Mouse (Mus musculus): Measurements from ENCODE around the gene Bsg. TPM values are rescaled to one million over a fixed set of nuclear protein-coding genes. Genes with fewer than 3 reads are reported as not detected.
A peak's percentile ranks its signal among the peaks of the same experiment; 100 is the strongest.

The Bsg gene
- 1,268 TPM for polyA plus RNA-seq (2012; fragmentation: generic; extraction: Trizol)

GRCm38 (mm10) chr10:79704065-79704969, at the start of gene Bsg:
Gene Bsg, plus strand, starts transcription at chr10:79704491.
- peak within 1 kb of the TSS; percentile 93 for H3K4me3 ChIP-seq
- H3K4me2 ChIP-seq (ENCODE audit: low read depth) = peak within 1 kb of the TSS; percentile 96
- peaks cover 43% of the 10 kb centered on the region for H3K79me2 ChIP-seq (ENCODE audit: control insufficient read depth, insufficient read depth)
- TF ChIP-seq POLR2AphosphoS2 (IDR thresholded peaks at IDR 0.05; ENCODE audit: insufficient read length, low read depth) (peak; percentile 97), POLR2A (IDR thresholded peaks at IDR 0.05; ENCODE audit: insufficient read length, low read depth) (peak; percentile 99), CEBPB (IDR thresholded peaks at IDR 0.05; ENCODE audit: insufficient read depth, poor library complexity, severe bottlenecking) (no peak), MAX (IDR thresholded peaks at IDR 0.05; ENCODE audit: low read depth) (no peak), MYOG (IDR thresholded peaks at IDR 0.05; ENCODE audit: control insufficient read depth in 1 of 3, insufficient read depth in 1 of 3, insufficient read length in 2 of 3, low read depth in 2 of 3) (peak in 2 of 3 experiments; percentile 23 to 53), E2F4 (IDR thresholded peaks at IDR 0.05; ENCODE audit: insufficient read depth) (no peak), SRF (IDR thresholded peaks at IDR 0.05; ENCODE audit: control insufficient read depth, insufficient read length, low read depth) (peak; percentile 43), MYOD1 (IDR thresholded peaks at IDR 0.05; ENCODE audit: control insufficient read depth in 1 of 3, insufficient read length in 2 of 3, low read depth in 2 of 3) (peak in 1 of 3 experiments; percentile 2), USF1 (IDR thresholded peaks at IDR 0.05; ENCODE audit: low read depth) (peak; percentile 91), REST (IDR thresholded peaks at IDR 0.05; ENCODE audit: insufficient read depth, insufficient read length) (no peak), TCF12 (IDR thresholded peaks at IDR 0.05; ENCODE audit: insufficient read depth, poor library complexity, severe bottlenecking) (no peak), TCF3 (IDR thresholded peaks at IDR 0.05; ENCODE audit: insufficient read length, low read depth) (no peak)
- H3ac ChIP-seq (ENCODE audit: control insufficient read depth, insufficient read length) = peak within 1 kb of the TSS; percentile 66
- H3K27me3 ChIP-seq (ENCODE audit: control insufficient read depth, insufficient read depth, insufficient read length) = no peaks in the 10 kb centered on the region
- H3K36me3 ChIP-seq (ENCODE audit: control insufficient read depth, insufficient read depth) = no peaks in the 10 kb centered on the region

- TF ChIP-seq POLR2A (IDR thresholded peaks at IDR 0.05; ENCODE audit: insufficient read length, low read depth) (no peak), TCF12 (IDR thresholded peaks at IDR 0.05; ENCODE audit: insufficient read depth, poor library complexity, severe bottlenecking) (no peak), REST (IDR thresholded peaks at IDR 0.05; ENCODE audit: insufficient read depth, insufficient read length) (no peak), USF1 (IDR thresholded peaks at IDR 0.05; ENCODE audit: low read depth) (no peak), POLR2AphosphoS2 (IDR thresholded peaks at IDR 0.05; ENCODE audit: insufficient read length, low read depth) (no peak), CEBPB (IDR thresholded peaks at IDR 0.05; ENCODE audit: insufficient read depth, poor library complexity, severe bottlenecking) (no peak), E2F4 (IDR thresholded peaks at IDR 0.05; ENCODE audit: insufficient read depth) (no peak), MAX (IDR thresholded peaks at IDR 0.05; ENCODE audit: low read depth) (no peak), SRF (IDR thresholded peaks at IDR 0.05; ENCODE audit: control insufficient read depth, insufficient read length, low read depth) (no peak), MYOG (IDR thresholded peaks at IDR 0.05; ENCODE audit: control insufficient read depth in 1 of 3, insufficient read depth in 1 of 3, insufficient read length in 2 of 3, low read depth in 2 of 3) (no peak), TCF3 (IDR thresholded peaks at IDR 0.05; ENCODE audit: insufficient read length, low read depth) (no peak), MYOD1 (IDR thresholded peaks at IDR 0.05; ENCODE audit: control insufficient read depth in 1 of 3, insufficient read length in 2 of 3, low read depth in 2 of 3) (no peak)
- Histone ChIP-seq H3K4me2 (ENCODE audit: low read depth) (no peak overlapping the region), H3K4me3 (no peak overlapping the region), H3K27me3 (ENCODE audit: control insufficient read depth, insufficient read depth, insufficient read length) (peaks cover 25% of the 10 kb centered on the region), H3ac (ENCODE audit: control insufficient read depth, insufficient read length) (no peak overlapping the region), H3K79me2 (ENCODE audit: control insufficient read depth, insufficient read depth) (no peaks in the 10 kb centered on the region), H3K36me3 (ENCODE audit: control insufficient read depth, insufficient read depth) (no peaks in the 10 kb centered on the region)
These were observed 49.3 kb upstream of the Bsg start for GRCm38 (mm10) chr10:79654946-79655395.

GRCm38 (mm10) chr10:79658829-79659228, 45.5 kb upstream of the Bsg start:
- Histone ChIP-seq H3K4me3 (no peak overlapping the region), H3K36me3 (ENCODE audit: control insufficient read depth, insufficient read depth) (no peaks in the 10 kb centered on the region), H3K79me2 (ENCODE audit: control insufficient read depth, insufficient read depth) (no peaks in the 10 kb centered on the region), H3ac (ENCODE audit: control insufficient read depth, insufficient read length) (no peak overlapping the region), H3K27me3 (ENCODE audit: control insufficient read depth, insufficient read depth, insufficient read length) (peaks cover 13% of the 10 kb centered on the region), H3K4me2 (ENCODE audit: low read depth) (no peak overlapping the region)
- no peak for TF ChIP-seq TCF12 (IDR thresholded peaks at IDR 0.05; ENCODE audit: insufficient read depth, poor library complexity, severe bottlenecking)
- no peak for TF ChIP-seq MYOD1 (IDR thresholded peaks at IDR 0.05; ENCODE audit: control insufficient read depth in 1 of 3, insufficient read length in 2 of 3, low read depth in 2 of 3)
- no peak for TF ChIP-seq POLR2AphosphoS2 (IDR thresholded peaks at IDR 0.05; ENCODE audit: insufficient read length, low read depth)
- TF ChIP-seq TCF3 (IDR thresholded peaks at IDR 0.05; ENCODE audit: insufficient read length, low read depth) = no peak
- no peak for TF ChIP-seq USF1 (IDR thresholded peaks at IDR 0.05; ENCODE audit: low read depth)
- no peak for TF ChIP-seq REST (IDR thresholded peaks at IDR 0.05; ENCODE audit: insufficient read depth, insufficient read length)
- no peak for TF ChIP-seq E2F4 (IDR thresholded peaks at IDR 0.05; ENCODE audit: insufficient read depth)
- TF ChIP-seq MAX (IDR thresholded peaks at IDR 0.05; ENCODE audit: low read depth) = no peak
- no peak for TF ChIP-seq SRF (IDR thresholded peaks at IDR 0.05; ENCODE audit: control insufficient read depth, insufficient read length, low read depth)
- no peak for TF ChIP-seq POLR2A (IDR thresholded peaks at IDR 0.05; ENCODE audit: insufficient read length, low read depth)

GRCm38 (mm10) chr10:79660298-79660697, 44.0 kb upstream of the Bsg start:
- H3ac ChIP-seq (ENCODE audit: control insufficient read depth, insufficient read length) = no peak overlapping the region
- H3K27me3 ChIP-seq (ENCODE audit: control insufficient read depth, insufficient read depth, insufficient read length) = peaks cover 3% of the 10 kb centered on the region
- no peak overlapping the region for H3K4me3 ChIP-seq
- TF ChIP-seq MAX (IDR thresholded peaks at IDR 0.05; ENCODE audit: low read depth) = no peak
- TF ChIP-seq CEBPB (IDR thresholded peaks at IDR 0.05; ENCODE audit: insufficient read depth, poor library complexity, severe bottlenecking) = no peak
- no peak for TF ChIP-seq TCF3 (IDR thresholded peaks at IDR 0.05; ENCODE audit: insufficient read length, low read depth)
- no peak for TF ChIP-seq MYOG (IDR thresholded peaks at IDR 0.05; ENCODE audit: control insufficient read depth in 1 of 3, insufficient read depth in 1 of 3, insufficient read length in 2 of 3, low read depth in 2 of 3)
- TF ChIP-seq SRF (IDR thresholded peaks at IDR 0.05; ENCODE audit: control insufficient read depth, insufficient read length, low read depth) = no peak
- no peak for TF ChIP-seq TCF12 (IDR thresholded peaks at IDR 0.05; ENCODE audit: insufficient read depth, poor library complexity, severe bottlenecking)
- no peak for TF ChIP-seq E2F4 (IDR thresholded peaks at IDR 0.05; ENCODE audit: insufficient read depth)
- no peak for TF ChIP-seq POLR2AphosphoS2 (IDR thresholded peaks at IDR 0.05; ENCODE audit: insufficient read length, low read depth)
- TF ChIP-seq REST (IDR thresholded peaks at IDR 0.05; ENCODE audit: insufficient read depth, insufficient read length) = no peak
- TF ChIP-seq USF1 (IDR thresholded peaks at IDR 0.05; ENCODE audit: low read depth) = no peak
- no peak for TF ChIP-seq MYOD1 (IDR thresholded peaks at IDR 0.05; ENCODE audit: control insufficient read depth in 1 of 3, insufficient read length in 2 of 3, low read depth in 2 of 3)
- TF ChIP-seq POLR2A (IDR thresholded peaks at IDR 0.05; ENCODE audit: insufficient read length, low read depth) = no peak
- no peaks in the 10 kb centered on the region for H3K79me2 ChIP-seq (ENCODE audit: control insufficient read depth, insufficient read depth)
- no peak overlapping the region for H3K4me2 ChIP-seq (ENCODE audit: low read depth)
- no peaks in the 10 kb centered on the region for H3K36me3 ChIP-seq (ENCODE audit: control insufficient read depth, insufficient read depth)
